Mouse (Mus musculus) heart, postnatal 0 days (tissue): ENCODE measurements at regions not wholly inside any gene's neighbourhood (a gene's known extent, or its start where the extent isn't known, plus 50 kb on each side); places are given as distances from the start of the nearest gene placed in this dataset.

Experiments
- CTCF ChIP-seq: IDR thresholded peaks from 2 replicates; pipeline ENCODE4 v1.5.1; 2016; ENCODE audit warnings: antibody characterized with exemption, control low read depth, low read depth
- EP300 ChIP-seq: IDR thresholded peaks from 2 replicates; pipeline ENCODE4 v1.6.1; 2016; ENCODE audit warnings: antibody characterized with exemption, low read depth

DNA sequence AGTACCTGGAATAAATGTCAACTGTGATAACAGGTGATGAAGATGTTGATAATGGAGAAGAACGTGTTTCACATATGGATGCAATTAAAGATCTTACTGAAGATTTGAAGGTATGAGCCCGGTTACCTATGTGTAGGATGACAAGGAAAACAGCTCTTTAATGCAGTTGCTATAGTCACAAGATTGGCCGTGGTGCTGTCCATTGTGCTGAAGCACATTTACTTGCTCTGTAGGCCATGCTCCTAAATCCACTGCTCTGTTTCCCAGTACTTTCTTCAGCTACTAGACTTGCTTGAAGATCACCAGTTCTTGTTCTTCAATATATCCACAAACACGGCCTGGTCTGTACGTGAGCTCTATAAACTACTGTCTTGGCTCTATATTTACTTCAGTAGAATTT is 147.7 kb upstream of the Sox14 start:
- TF ChIP-seq EP300 = no peak
- no peak for TF ChIP-seq CTCF
